Mouse (Mus musculus) embryonic fibroblast, embryonic 13.5 days (primary cell): Measurements from ENCODE around the gene Hnrnpk.

Source experiments
- CTCF ChIP-seq: IDR thresholded peaks from 2 replicates; pipeline ENCODE4 v1.5.1; 2011; ENCODE audit warnings: mild to moderate bottlenecking, control low read depth, low read length, moderate library complexity, borderline replicate concordance; ENCODE audit not compliant: insufficient read depth
- POLR2A ChIP-seq: IDR thresholded peaks from 2 replicates; pipeline ENCODE4 v1.6.1; 2011; ENCODE audit warnings: low read depth, mild to moderate bottlenecking, control low read depth, low read length, moderate library complexity

GRCm38 (mm10) chr13:58419266-58419665, 16.1 kb upstream of the Hnrnpk start:
- no peak for TF ChIP-seq POLR2A
- TF ChIP-seq CTCF = no peak
